Mouse (Mus musculus): Measurements from ENCODE around the gene Polr3gl. TPM values are rescaled to one million over a fixed set of nuclear protein-coding genes. Genes with fewer than 3 reads are reported as not detected.

Gene Polr3gl
- polyA plus RNA-seq, 1 experiment = 15.3 TPM

- Histone ChIP-seq H3K36me3 (ENCODE audit: control insufficient read depth, insufficient read depth, low read length) (no peaks in the 10 kb centered on the region), H3K4me1 (ENCODE audit: control insufficient read depth, insufficient read depth, low read length) (peaks cover 1% of the 10 kb centered on the region; the same call in 1 of the 2 replicates), H3K4me3 (ENCODE audit: insufficient read depth, low read depth, low read length) (no peak overlapping the region), H3K27ac (ENCODE audit: insufficient read depth, low read depth, low read length) (no peak overlapping the region), H3K27me3 (replicated peaks; ENCODE audit: control insufficient read depth, insufficient read depth, low read length) (no peaks in the 10 kb centered on the region)
- 85% methylated on average over 8 of the region's 8 CpGs for whole genome bisulfite sequencing
- DNase-seq = no peak
- TF ChIP-seq CTCF (conservative IDR thresholded peaks at IDR 0.05; ENCODE audit: insufficient read depth, insufficient read length, low read depth, low read length) (no peak), POLR2A (IDR thresholded peaks at IDR 0.05; ENCODE audit: low read depth, low read length) (no peak)
Measured at GRCm38 (mm10) chr3:96542554-96542953, 51.4 kb downstream of the Polr3gl start.

- Histone ChIP-seq H3K4me1 (ENCODE audit: control insufficient read depth, insufficient read depth, low read length) (no peaks in the 10 kb centered on the region), H3K27ac (ENCODE audit: insufficient read depth, low read depth, low read length) (no peak overlapping the region), H3K27me3 (replicated peaks; ENCODE audit: control insufficient read depth, insufficient read depth, low read length) (no peaks in the 10 kb centered on the region), H3K36me3 (ENCODE audit: control insufficient read depth, insufficient read depth, low read length) (no peaks in the 10 kb centered on the region), H3K4me3 (ENCODE audit: insufficient read depth, low read depth, low read length) (no peak overlapping the region)
- TF ChIP-seq CTCF (conservative IDR thresholded peaks at IDR 0.05; ENCODE audit: insufficient read depth, insufficient read length, low read depth, low read length) (peak; percentile 50), POLR2A (IDR thresholded peaks at IDR 0.05; ENCODE audit: low read depth, low read length) (no peak)
- DNase-seq = peak; percentile 47
- WGBS = 30% methylated on average over 14 of the region's 14 CpGs
Measured at GRCm38 (mm10) chr3:96541328-96542078, 52.5 kb downstream of the Polr3gl start.

- 59% methylated on average over 6 of the region's 6 CpGs for WGBS
- H3K4me1 ChIP-seq (ENCODE audit: control insufficient read depth, insufficient read depth, low read length) = no peaks in the 10 kb centered on the region
- H3K27ac ChIP-seq (ENCODE audit: insufficient read depth, low read depth, low read length) = no peak overlapping the region
- no peak for TF ChIP-seq CTCF (conservative IDR thresholded peaks at IDR 0.05; ENCODE audit: insufficient read depth, insufficient read length, low read depth, low read length)
- TF ChIP-seq POLR2A (IDR thresholded peaks at IDR 0.05; ENCODE audit: low read depth, low read length) = no peak
- H3K27me3 ChIP-seq (replicated peaks; ENCODE audit: control insufficient read depth, insufficient read depth, low read length) = no peaks in the 10 kb centered on the region
- no peak for DNase-seq
- H3K36me3 ChIP-seq (ENCODE audit: control insufficient read depth, insufficient read depth, low read length) = no peaks in the 10 kb centered on the region
- H3K4me3 ChIP-seq (ENCODE audit: insufficient read depth, low read depth, low read length) = no peak overlapping the region
Measured at GRCm38 (mm10) chr3:96540740-96541139, 53.2 kb downstream of the Polr3gl start.

GRCm38 (mm10) chr3:96539316-96539715 is 54.7 kb downstream of the Polr3gl start:
- no peaks in the 10 kb centered on the region for H3K36me3 ChIP-seq (ENCODE audit: control insufficient read depth, insufficient read depth, low read length)
- no peaks in the 10 kb centered on the region for H3K4me1 ChIP-seq (ENCODE audit: control insufficient read depth, insufficient read depth, low read length)
- DNase-seq = no peak
- no peaks in the 10 kb centered on the region for H3K27me3 ChIP-seq (replicated peaks; ENCODE audit: control insufficient read depth, insufficient read depth, low read length)
- TF ChIP-seq POLR2A (IDR thresholded peaks at IDR 0.05; ENCODE audit: low read depth, low read length) = no peak
- TF ChIP-seq CTCF (conservative IDR thresholded peaks at IDR 0.05; ENCODE audit: insufficient read depth, insufficient read length, low read depth, low read length) = no peak
- no peak overlapping the region for H3K27ac ChIP-seq (ENCODE audit: insufficient read depth, low read depth, low read length)
- H3K4me3 ChIP-seq (ENCODE audit: insufficient read depth, low read depth, low read length) = no peak overlapping the region
- WGBS = 77% methylated on average over 2 of the region's 2 CpGs

GRCm38 (mm10) chr3:96534300-96534699 is 59.7 kb downstream of the Polr3gl start:
- H3K27me3 ChIP-seq (replicated peaks; ENCODE audit: control insufficient read depth, insufficient read depth, low read length) = no peaks in the 10 kb centered on the region
- H3K27ac ChIP-seq (ENCODE audit: insufficient read depth, low read depth, low read length) = no peak overlapping the region
- TF ChIP-seq POLR2A (IDR thresholded peaks at IDR 0.05; ENCODE audit: low read depth, low read length) (no peak), CTCF (conservative IDR thresholded peaks at IDR 0.05; ENCODE audit: insufficient read depth, insufficient read length, low read depth, low read length) (peak; percentile 24; the same call in 1 of the 2 replicates)
- no peak overlapping the region for H3K4me3 ChIP-seq (ENCODE audit: insufficient read depth, low read depth, low read length)
- DNase-seq = no peak
- 61% methylated on average over 2 of the region's 2 CpGs for WGBS
- no peaks in the 10 kb centered on the region for H3K36me3 ChIP-seq (ENCODE audit: control insufficient read depth, insufficient read depth, low read length)
- H3K4me1 ChIP-seq (ENCODE audit: control insufficient read depth, insufficient read depth, low read length) = no peaks in the 10 kb centered on the region

GRCm38 (mm10) chr3:96532050-96532449 is 61.9 kb downstream of the Polr3gl start:
- peaks cover 2% of the 10 kb centered on the region; the same call in 1 of the 2 replicates for H3K27me3 ChIP-seq (replicated peaks; ENCODE audit: control insufficient read depth, insufficient read depth, low read length)
- TF ChIP-seq POLR2A (IDR thresholded peaks at IDR 0.05; ENCODE audit: low read depth, low read length) (no peak), CTCF (conservative IDR thresholded peaks at IDR 0.05; ENCODE audit: insufficient read depth, insufficient read length, low read depth, low read length) (no peak; the same call in 1 of the 2 replicates)
- no peaks in the 10 kb centered on the region for H3K36me3 ChIP-seq (ENCODE audit: control insufficient read depth, insufficient read depth, low read length)
- H3K4me3 ChIP-seq (ENCODE audit: insufficient read depth, low read depth, low read length) = no peak overlapping the region
- 51% methylated on average over 7 of the region's 7 CpGs for WGBS
- no peak for DNase-seq
- no peaks in the 10 kb centered on the region for H3K4me1 ChIP-seq (ENCODE audit: control insufficient read depth, insufficient read depth, low read length)
- H3K27ac ChIP-seq (ENCODE audit: insufficient read depth, low read depth, low read length) = no peak overlapping the region

GRCm38 (mm10) chr3:96528506-96528905 is 65.5 kb downstream of the Polr3gl start:
- DNase-seq = no peak
- no peak overlapping the region for H3K27ac ChIP-seq (ENCODE audit: insufficient read depth, low read depth, low read length)
- H3K4me1 ChIP-seq (ENCODE audit: control insufficient read depth, insufficient read depth, low read length) = no peaks in the 10 kb centered on the region
- no peak overlapping the region for H3K4me3 ChIP-seq (ENCODE audit: insufficient read depth, low read depth, low read length)
- no peaks in the 10 kb centered on the region for H3K36me3 ChIP-seq (ENCODE audit: control insufficient read depth, insufficient read depth, low read length)
- peaks cover 2% of the 10 kb centered on the region; the same call in 1 of the 2 replicates for H3K27me3 ChIP-seq (replicated peaks; ENCODE audit: control insufficient read depth, insufficient read depth, low read length)
- TF ChIP-seq CTCF (conservative IDR thresholded peaks at IDR 0.05; ENCODE audit: insufficient read depth, insufficient read length, low read depth, low read length) (no peak), POLR2A (IDR thresholded peaks at IDR 0.05; ENCODE audit: low read depth, low read length) (no peak)
- WGBS = 53% methylated on average over 9 of the region's 9 CpGs

Other genes starting within 250 kb of the Polr3gl start
- 0.08 and 0.14 TPM in 2 replicates for gene BC107364, start 141.9 kb downstream of the Polr3gl start, polyA plus RNA-seq (2012; rRNA removed)
- gene Hfe2, start 69.0 kb downstream of the Polr3gl start, polyA plus RNA-seq (2012; rRNA removed) = 0.23 and 3.9 TPM in 2 replicates
- gene Txnip, start 36.2 kb downstream of the Polr3gl start, polyA plus RNA-seq (2012; rRNA removed) = 514 and 518 TPM in 2 replicates
- gene Gm16253, start 17.2 kb downstream of the Polr3gl start, polyA plus RNA-seq (2012; rRNA removed) = 0.20 TPM in 1 of 2 replicates, not detected in the other
- gene Ankrd34a, start 2.5 kb upstream of the Polr3gl start, polyA plus RNA-seq (2012; rRNA removed) = 0.23 and 0.38 TPM in 2 replicates
- gene Lix1l, start 7.0 kb upstream of the Polr3gl start, polyA plus RNA-seq (2012; rRNA removed) = 7.7 and 9.6 TPM in 2 replicates
- 7.8 and 16.1 TPM in 2 replicates for gene Rbm8a, start 35.8 kb upstream of the Polr3gl start, polyA plus RNA-seq (2012; rRNA removed)
- 57.6 and 57.7 TPM in 2 replicates for gene Pex11b, start 41.2 kb upstream of the Polr3gl start, polyA plus RNA-seq (2012; rRNA removed)
- 0.07 TPM in 1 of 2 replicates, not detected in the other for gene Gm42957, start 41.3 kb upstream of the Polr3gl start, polyA plus RNA-seq (2012; rRNA removed)
- gene Itga10, start 51.4 kb upstream of the Polr3gl start, polyA plus RNA-seq (2012; rRNA removed) = 1.2 and 1.6 TPM in 2 replicates
- 0.38 and 0.45 TPM in 2 replicates for gene Ankrd35, start 76.0 kb upstream of the Polr3gl start, polyA plus RNA-seq (2012; rRNA removed)
- gene Pias3, start 102.2 kb upstream of the Polr3gl start, polyA plus RNA-seq (2012; rRNA removed) = 21.0 and 23.2 TPM in 2 replicates
- gene Nudt17, start 114.4 kb upstream of the Polr3gl start, polyA plus RNA-seq (2012; rRNA removed) = 2.0 and 3.6 TPM in 2 replicates
- gene Polr3c, start 133.4 kb upstream of the Polr3gl start, polyA plus RNA-seq (2012; rRNA removed) = 32.2 and 34.6 TPM in 2 replicates
- gene Rnf115, start 133.5 kb upstream of the Polr3gl start, polyA plus RNA-seq (2012; rRNA removed) = 20.7 and 23.5 TPM in 2 replicates
- gene Pdzk1, start 235.1 kb upstream of the Polr3gl start, polyA plus RNA-seq (2012; rRNA removed) = 343 and 414 TPM in 2 replicates
- gene Cd160, start 235.2 kb upstream of the Polr3gl start, polyA plus RNA-seq (2012; rRNA removed) = 0.08 and 0.33 TPM in 2 replicates

Data from kidney, adult 2 months (tissue).